Mouse (Mus musculus): Measurements from ENCODE around the gene Mapre3.

GRCm38 (mm10) chr5:30802724-30803467 lies 11.5 kb upstream of the Mapre3 start:
- TF ChIP-seq CTCF (IDR thresholded peaks at IDR 0.05; ENCODE audit: insufficient read depth, low read length) (no peak), POLR2A (IDR thresholded peaks at IDR 0.05; ENCODE audit: borderline replicate concordance, extremely low read depth, low read depth, low read length) (no peak)
